Mouse (Mus musculus) hindbrain, embryonic 12.5 days (tissue): ENCODE measurements at regions not wholly inside any gene's neighbourhood (a gene's known extent, or its start where the extent isn't known, plus 50 kb on each side); places are given as distances from the start of the nearest gene placed in this dataset.
A peak's percentile ranks its signal among the peaks of the same experiment; 100 is the strongest.

ENCODE experiments used
- ATAC-seq: fragments of 200-750 bp; cut with Nextera tagmentation; 2 replicates; pipeline ENCODE4 v1.8.0; 2017; ENCODE audit warnings: moderate TSS enrichment; ENCODE audit not compliant: low FRiP score
- H3K27ac ChIP-seq: fragments of 300-500 bp; sonication (generic); 2 replicates; pipeline ENCODE4 v1.5.1; 2016; ENCODE audit warnings: mild to moderate bottlenecking
- H3K27me3 ChIP-seq: fragments of 300-500 bp; sonication (generic); 2 replicates; pipeline ENCODE4 v1.6.1; 2016; ENCODE audit warnings: mild to moderate bottlenecking
- H3K36me3 ChIP-seq: fragments of 300-500 bp; sonication (generic); 2 replicates; pipeline ENCODE4 v1.6.1; 2016; ENCODE audit warnings: mild to moderate bottlenecking
- H3K4me1 ChIP-seq: fragments of 300-500 bp; sonication (generic); 2 replicates; pipeline ENCODE4 v1.6.1; 2016
- H3K4me2 ChIP-seq: fragments of 300-500 bp; sonication (generic); replicated peaks from 2 replicates; pipeline ENCODE4 v1.6.1; 2016; ENCODE audit warnings: mild to moderate bottlenecking
- H3K4me3 ChIP-seq: fragments of 300-500 bp; sonication (generic); 2 replicates; pipeline ENCODE4 v1.5.1; 2016; ENCODE audit warnings: mild to moderate bottlenecking
- H3K9ac ChIP-seq: fragments of 300-500 bp; sonication (generic); 2 replicates; pipeline ENCODE4 v1.6.1; 2016; ENCODE audit warnings: mild to moderate bottlenecking, moderate library complexity
- H3K9me3 ChIP-seq: fragments of 300-500 bp; sonication (generic); replicated peaks from 2 replicates; pipeline ENCODE4 v1.6.1; 2016; ENCODE audit warnings: mild to moderate bottlenecking
- WGBS: fragments of 180-500 bp; shearing (Covaris S2); methylation state at CpG from one replicate; pipeline ENCODE4 v1.1.7; 2016; 5-methylcytosine and 5-hydroxymethylcytosine counted together

- peaks cover 7% of the 10 kb centered on the region for H3K4me1 ChIP-seq
- no peak overlapping the region for H3K27ac ChIP-seq
- no peak for ATAC-seq
- H3K4me2 ChIP-seq: no peak overlapping the region
- no peak overlapping the region for H3K9ac ChIP-seq
- no peaks in the 10 kb centered on the region for H3K9me3 ChIP-seq
- no peaks in the 10 kb centered on the region for H3K27me3 ChIP-seq
- H3K4me3 ChIP-seq: no peak overlapping the region
- H3K36me3 ChIP-seq: no peaks in the 10 kb centered on the region
- WGBS: 53% methylated on average over 4 of the region's 4 CpGs
Observed at GRCm38 (mm10) chr3:34593279-34593678, 56.9 kb upstream of the Sox2 start.

GRCm38 (mm10) chr3:34577896-34578530, 72.2 kb upstream of the Sox2 start:
- no peak overlapping the region for H3K27ac ChIP-seq
- no peak overlapping the region for H3K4me3 ChIP-seq
- no peak overlapping the region for H3K4me2 ChIP-seq
- no peaks in the 10 kb centered on the region for H3K27me3 ChIP-seq
- ATAC-seq: no peak
- no peak overlapping the region for H3K9ac ChIP-seq
- H3K36me3 ChIP-seq: no peaks in the 10 kb centered on the region
- H3K9me3 ChIP-seq: no peaks in the 10 kb centered on the region
- peaks cover 12% of the 10 kb centered on the region for H3K4me1 ChIP-seq
- 51% methylated on average over 8 of the region's 8 CpGs for WGBS

- ATAC-seq: no peak
- no peaks in the 10 kb centered on the region for H3K36me3 ChIP-seq
- peaks cover 15% of the 10 kb centered on the region for H3K4me1 ChIP-seq
- no peaks in the 10 kb centered on the region for H3K9me3 ChIP-seq
- peak overlapping the region; percentile 12; the same call in 1 of the 2 replicates for H3K27ac ChIP-seq
- 71% methylated on average over 6 of the region's 6 CpGs for WGBS
- no peak overlapping the region for H3K4me3 ChIP-seq
- no peaks in the 10 kb centered on the region for H3K27me3 ChIP-seq
- no peak overlapping the region for H3K4me2 ChIP-seq
- no peak overlapping the region for H3K9ac ChIP-seq
Observed at GRCm38 (mm10) chr3:34577115-34577514, 73.1 kb upstream of the Sox2 start.

- H3K4me1 ChIP-seq: peaks cover 19% of the 10 kb centered on the region
- no peak overlapping the region for H3K4me2 ChIP-seq
- H3K9me3 ChIP-seq: no peaks in the 10 kb centered on the region
- H3K27ac ChIP-seq: no peak overlapping the region
- H3K4me3 ChIP-seq: no peak overlapping the region
- no peak for ATAC-seq
- WGBS: 52% methylated on average over 11 of the region's 11 CpGs
- no peaks in the 10 kb centered on the region for H3K36me3 ChIP-seq
- no peak overlapping the region for H3K9ac ChIP-seq
- no peaks in the 10 kb centered on the region for H3K27me3 ChIP-seq
Observed at GRCm38 (mm10) chr3:34576159-34576558, 74.0 kb upstream of the Sox2 start.

GRCm38 (mm10) chr3:34574711-34575350, 75.4 kb upstream of the Sox2 start:
- no peaks in the 10 kb centered on the region for H3K36me3 ChIP-seq
- ATAC-seq: no peak
- no peak overlapping the region for H3K27ac ChIP-seq
- H3K4me2 ChIP-seq: no peak overlapping the region
- no peaks in the 10 kb centered on the region for H3K27me3 ChIP-seq
- no peak overlapping the region for H3K4me3 ChIP-seq
- no peaks in the 10 kb centered on the region for H3K9me3 ChIP-seq
- H3K9ac ChIP-seq: no peak overlapping the region
- H3K4me1 ChIP-seq: peaks cover 19% of the 10 kb centered on the region
- WGBS: 73% methylated on average over 9 of the region's 9 CpGs

- Histone ChIP-seq H3K4me3 (no peak overlapping the region), H3K9me3 (no peaks in the 10 kb centered on the region), H3K4me1 (peaks cover 20% of the 10 kb centered on the region), H3K36me3 (no peaks in the 10 kb centered on the region), H3K27ac (no peak overlapping the region), H3K27me3 (no peaks in the 10 kb centered on the region), H3K9ac (no peak overlapping the region), H3K4me2 (no peak overlapping the region)
- 90% methylated on average over 7 of the region's 7 CpGs for WGBS
- ATAC-seq: no peak
Observed at GRCm38 (mm10) chr3:34573312-34573711, 76.9 kb upstream of the Sox2 start.

GRCm38 (mm10) chr3:34572081-34572480, 78.1 kb upstream of the Sox2 start:
- WGBS: 79% methylated on average over 6 of the region's 6 CpGs
- Histone ChIP-seq H3K9ac (no peak overlapping the region), H3K36me3 (no peaks in the 10 kb centered on the region), H3K4me1 (peaks cover 25% of the 10 kb centered on the region), H3K4me3 (no peak overlapping the region), H3K9me3 (no peaks in the 10 kb centered on the region), H3K27ac (0 out of 2 replicates have a peak overlapping the region, but pooled peaks have one; percentile 7), H3K27me3 (no peaks in the 10 kb centered on the region), H3K4me2 (no peak overlapping the region)
- ATAC-seq: no peak

- WGBS: 45% methylated on average over 9 of the region's 9 CpGs
- Histone ChIP-seq H3K4me2 (no peak overlapping the region), H3K9me3 (no peaks in the 10 kb centered on the region), H3K9ac (no peak overlapping the region), H3K36me3 (no peaks in the 10 kb centered on the region), H3K27ac (no peak overlapping the region), H3K4me1 (peaks cover 29% of the 10 kb centered on the region), H3K4me3 (no peak overlapping the region), H3K27me3 (no peaks in the 10 kb centered on the region)
- ATAC-seq: 0 out of 2 replicates have a peak, but pooled peaks have one; percentile 29
Observed at GRCm38 (mm10) chr3:34571630-34572029, 78.6 kb upstream of the Sox2 start.

- H3K4me2 ChIP-seq: no peak overlapping the region; the same call in 1 of the 2 replicates
- H3K4me1 ChIP-seq: peaks cover 36% of the 10 kb centered on the region
- H3K27me3 ChIP-seq: no peaks in the 10 kb centered on the region
- no peaks in the 10 kb centered on the region for H3K36me3 ChIP-seq
- WGBS: 62% methylated on average over 10 of the region's 10 CpGs
- H3K4me3 ChIP-seq: no peak overlapping the region
- no peaks in the 10 kb centered on the region for H3K9me3 ChIP-seq
- no peak for ATAC-seq
- 0 out of 2 replicates have a peak overlapping the region, but pooled peaks have one; percentile 1 for H3K27ac ChIP-seq
- no peak overlapping the region for H3K9ac ChIP-seq
Observed at GRCm38 (mm10) chr3:34569998-34570397, 80.2 kb upstream of the Sox2 start.

- H3K9me3 ChIP-seq: no peaks in the 10 kb centered on the region
- WGBS: 48% methylated on average over 6 of the region's 6 CpGs
- no peak overlapping the region for H3K9ac ChIP-seq
- no peaks in the 10 kb centered on the region for H3K36me3 ChIP-seq
- H3K4me1 ChIP-seq: peaks cover 24% of the 10 kb centered on the region
- no peak for ATAC-seq
- H3K27ac ChIP-seq: no peak overlapping the region
- H3K4me2 ChIP-seq: no peak overlapping the region
- H3K27me3 ChIP-seq: no peaks in the 10 kb centered on the region
- no peak overlapping the region for H3K4me3 ChIP-seq
Observed at GRCm38 (mm10) chr3:34568086-34568650, 82.0 kb upstream of the Sox2 start.

- Histone ChIP-seq H3K9me3 (no peaks in the 10 kb centered on the region), H3K36me3 (no peaks in the 10 kb centered on the region), H3K4me1 (peaks cover 32% of the 10 kb centered on the region), H3K27ac (no peak overlapping the region), H3K4me2 (no peak overlapping the region), H3K4me3 (no peak overlapping the region), H3K9ac (no peak overlapping the region), H3K27me3 (no peaks in the 10 kb centered on the region)
- ATAC-seq: no peak
- WGBS: 29% methylated on average over 4 of the region's 4 CpGs
Observed at GRCm38 (mm10) chr3:34565386-34565785, 84.8 kb upstream of the Sox2 start.

GRCm38 (mm10) chr3:34562893-34563292, 87.3 kb upstream of the Sox2 start:
- Histone ChIP-seq H3K9ac (0 out of 2 replicates have a peak overlapping the region, but pooled peaks have one; percentile 15), H3K4me3 (peak overlapping the region; percentile 11), H3K27me3 (no peaks in the 10 kb centered on the region), H3K4me1 (peaks cover 32% of the 10 kb centered on the region), H3K9me3 (no peaks in the 10 kb centered on the region), H3K27ac (no peak overlapping the region), H3K4me2 (peak overlapping the region; percentile 38), H3K36me3 (no peaks in the 10 kb centered on the region)
- ATAC-seq: no peak
- 27% methylated on average over 8 of the region's 8 CpGs for WGBS
